Mouse (Mus musculus): ENCODE measurements around the gene Pde6g. TPM values are rescaled to one million over a fixed set of nuclear protein-coding genes. Genes with fewer than 3 reads are reported as not detected.
A peak's percentile ranks its signal among the peaks of the same experiment; 100 is the strongest.
"Not testable (repeated sequence)": the region's sequence is repeated elsewhere in the genome, so short reads cannot be mapped to it uniquely, and the experiment has no call there.

Gene Pde6g
- total RNA-seq, 2 experiments from 2014 or later, result 0.43 TPM; not detected in 1

GRCm38 (mm10) chr11:120423569-120424295, 29.6 kb downstream of the Pde6g start:
- DNase-seq (ENCODE audit: low spot score in 2 of 2), result peak; percentile 49 to 64

GRCm38 (mm10) chr11:120422651-120423568, 30.4 kb downstream of the Pde6g start:
- DNase-seq (ENCODE audit: low spot score in 2 of 2), result no peak

- DNase-seq (ENCODE audit: low spot score in 2 of 2), result no peak
Measured at GRCm38 (mm10) chr11:120418592-120418991, 34.7 kb downstream of the Pde6g start.

- DNase-seq (ENCODE audit: low spot score in 2 of 2), result no peak
Measured at GRCm38 (mm10) chr11:120417852-120418251, 35.4 kb downstream of the Pde6g start.

- not testable (repeated sequence) for DNase-seq (ENCODE audit: low spot score in 2 of 2)
Measured at GRCm38 (mm10) chr11:120413621-120414020, 39.7 kb downstream of the Pde6g start.

GRCm38 (mm10) chr11:120406445-120406844, 46.9 kb downstream of the Pde6g start:
- no peak for DNase-seq (ENCODE audit: low spot score in 2 of 2)

GRCm38 (mm10) chr11:120405867-120406266, 47.4 kb downstream of the Pde6g start:
- no peak for DNase-seq (ENCODE audit: low spot score in 2 of 2)

GRCm38 (mm10) chr11:120404814-120405213, 48.5 kb downstream of the Pde6g start:
- DNase-seq (ENCODE audit: low spot score in 2 of 2), result no peak

GRCm38 (mm10) chr11:120399319-120399718, 54.0 kb downstream of the Pde6g start:
- DNase-seq (ENCODE audit: low spot score in 2 of 2), result no peak

Other genes starting within 250 kb of the Pde6g start
- 10 to 100 TPM; 20.3 to 20.7 TPM for gene Bahcc1, start 220.6 kb downstream of the Pde6g start, total RNA-seq (2021)
- 1,000 to 10,000 TPM; 1,835 to 1,925 TPM for gene Actg1, start 105.0 kb downstream of the Pde6g start, total RNA-seq (2021)
- gene Fscn2, start 92.0 kb downstream of the Pde6g start, total RNA-seq (2021), result under 1 TPM; 0.48 to 0.67 TPM
- gene Faap100, start 74.7 kb downstream of the Pde6g start, total RNA-seq (2021), result 10 to 100 TPM; 31.9 to 38.1 TPM
- gene Nploc4, start 15.8 kb downstream of the Pde6g start, total RNA-seq (2021), result 10 to 100 TPM; 64.4 to 65.6 TPM
- 1 to 10 TPM in 1 of 2 experiments, not detected in 1; 1.4 TPM for gene Tspan10, start 10.9 kb downstream of the Pde6g start, total RNA-seq (2021)
- gene Oxld1, start 4.6 kb upstream of the Pde6g start, total RNA-seq (2021), result 10 to 100 TPM; 14.5 to 15.9 TPM
- gene Ccdc137, start 4.6 kb upstream of the Pde6g start, total RNA-seq (2021), result 10 to 100 TPM; 22.5 to 22.7 TPM
- 10 to 100 TPM; 56.7 to 61.6 TPM for gene Arl16, start 14.1 kb upstream of the Pde6g start, total RNA-seq (2021)
- gene Mrpl12, start 31.1 kb upstream of the Pde6g start, total RNA-seq (2021), result 10 to 100 TPM; 71.3 to 73.5 TPM
- gene Slc25a10, start 38.3 kb upstream of the Pde6g start, total RNA-seq (2021), result 10 to 100 TPM; 25.6 to 27.2 TPM
- under 1 TPM; 0.28 to 0.36 TPM for gene Gcgr, start 77.2 kb upstream of the Pde6g start, total RNA-seq (2021)
- gene Mcrip1, start 96.2 kb upstream of the Pde6g start, total RNA-seq (2021), result 10 to 100 TPM; 86.1 to 89.0 TPM
- not detected for gene Ppp1r27, start 97.6 kb upstream of the Pde6g start, total RNA-seq (2021)
- 100 to 1,000 TPM; 142 to 157 TPM for gene P4hb, start 119.8 kb upstream of the Pde6g start, total RNA-seq (2021)
- 100 to 1,000 TPM; 366 to 384 TPM for gene Arhgdia, start 128.1 kb upstream of the Pde6g start, total RNA-seq (2021)
- 10 to 100 TPM; 69.3 to 77.0 TPM for gene Alyref, start 144.9 kb upstream of the Pde6g start, total RNA-seq (2021)
- gene Anapc11, start 144.9 kb upstream of the Pde6g start, total RNA-seq (2021), result 10 to 100 TPM; 88.0 to 96.5 TPM
- 1 to 10 TPM; 2.3 to 2.7 TPM for gene Npb, start 155.0 kb upstream of the Pde6g start, total RNA-seq (2021)
- 100 to 1,000 TPM; 150 TPM for gene Pcyt2, start 164.4 kb upstream of the Pde6g start, total RNA-seq (2021)
- 10 to 100 TPM; 35.0 to 35.4 TPM for gene Sirt7, start 171.7 kb upstream of the Pde6g start, total RNA-seq (2021)
- 10 to 100 TPM; 85.5 to 89.8 TPM for gene Mafg, start 180.1 kb upstream of the Pde6g start, total RNA-seq (2021)
- gene Pycr1, start 190.3 kb upstream of the Pde6g start, total RNA-seq (2021), result 1 to 10 TPM; 4.7 to 5.1 TPM
- 1 to 10 TPM; 3.0 to 3.5 TPM for gene Myadml2, start 194.7 kb upstream of the Pde6g start, total RNA-seq (2021)
- gene Notum, start 207.7 kb upstream of the Pde6g start, total RNA-seq (2021), result 10 to 100 TPM in 1 of 2 experiments, 1 to 10 TPM in 1; 7.9 to 10.2 TPM
- gene Aspscr1, start 219.5 kb upstream of the Pde6g start, total RNA-seq (2021), result 10 to 100 TPM; 54.2 to 58.9 TPM